ENCODE assay signal across 8 mouse cellular contexts in genomic region chr10:109921368-109921767, GRCm38 (mm10).
A peak's percentile ranks its signal among the peaks of the same experiment; 100 is the strongest.
DNase-seq lines count a peak whose midpoint lies in the region; ATAC-seq and TF ChIP-seq lines count a peak whose summit lies in the region.

No protein-coding gene starts in this region.

- DNase-seq in forebrain, embryonic 11.5 days (ENCODE audit: low spot score) = peak; percentile 55
- DNase-seq in forebrain, embryonic 10.5 days (ENCODE audit: extremely low spot score, low spot score) = no peak
- DNase-seq in brain, embryonic 14.5 days (ENCODE audit: low read depth) = peak; percentile 42
- DNase-seq in lung, postnatal 10 days = peak; percentile 21
- no peak for DNase-seq in yolk sac, embryonic 10.5 days (ENCODE audit: low spot score)
- DNase-seq in spleen, adult 18-20 months = no peak
- no peak for DNase-seq in right cerebral cortex, postnatal 36 days (ENCODE audit: low spot score in 2 of 2)

- H3K36me3 ChIP-seq in forebrain, embryonic 11.5 days (ENCODE audit: control insufficient read depth, insufficient read depth, low read length) = no peaks in the 10 kb centered on the region
- no peaks in the 10 kb centered on the region for H3K36me3 ChIP-seq in forebrain, embryonic 10.5 days (replicated peaks)
- H3K36me3 ChIP-seq in heart, embryonic 13.5 days = no peaks in the 10 kb centered on the region

- ATAC-seq in forebrain, embryonic 11.5 days (replicated peaks; ENCODE audit: low FRiP score) = peak; percentile 25; the same call in 1 of the 2 replicates
- ATAC-seq in heart, embryonic 13.5 days (ENCODE audit: extremely low read depth, insufficient number of reproducible peaks, low FRiP score, low TSS enrichment) = no peak

- no peaks in the 10 kb centered on the region for H3K4me1 ChIP-seq in forebrain, embryonic 11.5 days (replicated peaks; ENCODE audit: control insufficient read depth, insufficient read depth, low read length)
- H3K4me1 ChIP-seq in forebrain, embryonic 10.5 days = peaks cover 8% of the 10 kb centered on the region
- peaks cover 7% of the 10 kb centered on the region; the same call in 1 of the 2 replicates for H3K4me1 ChIP-seq in heart, embryonic 13.5 days

- no peak for TF ChIP-seq CTCF in brain, embryonic 14.5 days (IDR thresholded peaks at IDR 0.05; ENCODE audit: borderline replicate concordance, extremely low read depth, insufficient read depth, insufficient read length)

- no peak overlapping the region for H3K4me3 ChIP-seq in forebrain, embryonic 11.5 days (ENCODE audit: low read depth, low read length)
- no peak overlapping the region for H3K4me3 ChIP-seq in forebrain, embryonic 10.5 days
- H3K4me3 ChIP-seq in heart, embryonic 13.5 days = 0 out of 2 replicates have a peak overlapping the region, but pooled peaks have one; percentile 8

- WGBS in forebrain, embryonic 11.5 days = 65% methylated on average over 11 of the region's 11 CpGs
- 57% methylated on average over 11 of the region's 11 CpGs for WGBS in forebrain, embryonic 10.5 days
- 34% methylated on average over 11 of the region's 11 CpGs for WGBS in heart, embryonic 13.5 days

- TF ChIP-seq POLR2A in brain, embryonic 14.5 days (IDR thresholded peaks at IDR 0.05; ENCODE audit: borderline replicate concordance, extremely low read depth, insufficient read depth, insufficient read length, poor library complexity, severe bottlenecking) = no peak

- no peaks in the 10 kb centered on the region for H3K27me3 ChIP-seq in forebrain, embryonic 11.5 days (ENCODE audit: control insufficient read depth, insufficient read depth, low read length)
- H3K27me3 ChIP-seq in forebrain, embryonic 10.5 days (ENCODE audit: poor library complexity, severe bottlenecking) = no peaks in the 10 kb centered on the region
- H3K27me3 ChIP-seq in heart, embryonic 13.5 days (replicated peaks) = no peaks in the 10 kb centered on the region

- H3K27ac ChIP-seq in forebrain, embryonic 11.5 days (ENCODE audit: low read depth, low read length) = no peak overlapping the region
- H3K27ac ChIP-seq in forebrain, embryonic 10.5 days = no peak overlapping the region
- no peak overlapping the region for H3K27ac ChIP-seq in heart, embryonic 13.5 days (replicated peaks)

- H3K9me3 ChIP-seq in forebrain, embryonic 11.5 days (ENCODE audit: control insufficient read depth, low read length) = no peaks in the 10 kb centered on the region
- no peaks in the 10 kb centered on the region for H3K9me3 ChIP-seq in forebrain, embryonic 10.5 days
- H3K9me3 ChIP-seq in heart, embryonic 13.5 days = no peaks in the 10 kb centered on the region

- H3K4me2 ChIP-seq in forebrain, embryonic 11.5 days (ENCODE audit: low read depth, low read length, severe bottlenecking) = no peak overlapping the region
- H3K4me2 ChIP-seq in heart, embryonic 13.5 days = peak overlapping the region; percentile 55

- no peak overlapping the region for H3K9ac ChIP-seq in forebrain, embryonic 11.5 days (ENCODE audit: low read length)
- H3K9ac ChIP-seq in heart, embryonic 13.5 days = 0 out of 2 replicates have a peak overlapping the region, but pooled peaks have one; percentile 52

Comparison
In these comparisons a context has a peak if more than half of its experiments do, and no peak if none do; other contexts are left out.
1. DNase-seq: peak in forebrain, embryonic 11.5 days (single experiment), brain, embryonic 14.5 days (single experiment) and lung, postnatal 10 days (single experiment); none in forebrain, embryonic 10.5 days (single experiment), yolk sac, embryonic 10.5 days (single experiment), spleen, adult 18-20 months (0 of 2) and right cerebral cortex, postnatal 36 days (0 of 2).